Mouse (Mus musculus) urinary bladder, adult 2 months (tissue): ENCODE data around the gene Nudt11. TPM values are rescaled to one million over a fixed set of nuclear protein-coding genes. Genes with fewer than 3 reads are reported as not detected.
A peak's percentile ranks its signal among the peaks of the same experiment; 100 is the strongest.

ENCODE experiments used
- DNase-seq: peaks from one replicate; pipeline ENCODE4 v3.0.0; 2022; ENCODE audit warnings: low spot score
- polyA plus RNA-seq: library from polyadenylated mRNA; depleted of rRNA; stranded (reverse); fragments of >200 nt; gene quantifications from 2 replicates; pipeline ENCODE4 v1.2.3, GENCODE M21; 2012; rRNA removed

Gene Nudt11
- polyA plus RNA-seq = 2.6 and 3.1 TPM in 2 replicates

DNA sequence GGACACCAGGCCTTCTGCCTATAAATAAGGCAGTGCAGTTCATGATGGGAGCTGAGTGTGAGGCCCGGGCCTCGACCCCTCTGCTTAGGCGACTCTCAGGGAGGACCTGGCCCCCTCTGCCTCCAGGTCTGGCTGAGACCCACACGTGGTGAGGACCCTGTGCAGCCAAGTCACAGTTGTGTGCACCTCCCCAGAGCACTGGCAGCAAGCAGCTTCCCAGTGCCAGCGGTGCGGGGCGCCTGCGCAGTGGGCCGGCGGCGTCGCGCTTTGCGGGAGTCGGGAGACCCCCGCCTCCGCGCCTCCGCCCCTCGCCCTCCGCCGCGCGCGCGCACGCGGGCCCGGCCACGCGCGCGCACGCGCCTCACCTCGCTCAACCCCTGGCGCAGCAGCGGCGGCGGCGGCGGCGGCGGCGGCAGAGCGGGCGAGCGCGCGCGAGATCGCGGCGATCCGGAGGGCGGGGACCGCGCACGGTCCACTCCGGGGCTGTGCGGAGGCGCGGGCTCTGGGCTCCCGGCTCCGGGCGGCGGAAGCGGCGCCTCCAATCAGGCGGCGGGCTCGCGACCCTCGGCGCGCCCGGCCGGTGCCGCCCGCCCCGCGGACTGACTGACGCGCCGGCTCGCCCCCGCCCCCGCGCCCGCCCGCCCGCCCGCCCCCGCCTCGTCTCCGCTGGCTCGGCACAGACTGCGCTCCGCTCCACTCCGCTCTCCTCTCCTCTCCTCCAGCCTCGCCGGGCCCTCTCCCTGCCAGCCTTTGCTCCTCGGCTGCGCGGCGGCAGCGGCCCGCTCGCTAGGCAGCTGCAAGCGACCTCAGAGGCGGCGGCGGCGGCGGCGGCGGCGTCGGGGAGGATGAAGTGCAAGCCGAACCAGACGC lies at the start of gene Nudt11:
Gene Nudt11 (plus strand): TSS at position 388 of the 870 bp plus-strand sequence.
- peak; percentile 32 for DNase-seq

DNA sequence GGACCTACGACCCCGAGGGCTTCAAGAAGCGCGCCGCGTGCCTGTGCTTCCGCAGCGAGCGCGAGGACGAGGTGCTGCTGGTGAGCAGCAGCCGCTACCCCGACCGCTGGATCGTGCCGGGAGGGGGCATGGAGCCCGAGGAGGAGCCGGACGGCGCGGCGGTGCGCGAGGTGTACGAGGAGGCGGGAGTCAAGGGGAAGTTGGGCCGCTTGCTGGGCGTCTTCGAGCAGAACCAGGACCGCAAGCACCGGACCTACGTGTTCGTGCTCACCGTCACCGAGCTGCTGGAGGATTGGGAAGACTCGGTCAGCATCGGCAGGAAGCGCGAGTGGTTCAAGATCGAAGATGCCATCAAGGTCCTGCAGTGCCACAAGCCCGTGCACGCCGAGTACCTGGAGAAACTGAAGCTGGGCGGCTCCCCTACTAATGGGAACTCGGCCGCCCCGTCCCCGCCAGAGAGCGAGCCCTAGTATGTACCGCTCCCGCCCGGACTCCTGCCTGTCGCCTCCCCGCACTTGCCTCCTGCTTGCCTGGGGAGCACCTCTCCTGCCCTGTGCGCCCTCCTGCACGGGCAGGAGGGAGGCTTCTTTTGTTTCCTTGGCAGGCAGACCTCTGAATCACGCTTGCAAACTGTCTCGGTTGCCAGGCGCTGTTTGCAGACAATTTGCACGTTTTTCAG lies 822 bp downstream of the Nudt11 start:
- DNase-seq = peak; percentile 21

DNA sequence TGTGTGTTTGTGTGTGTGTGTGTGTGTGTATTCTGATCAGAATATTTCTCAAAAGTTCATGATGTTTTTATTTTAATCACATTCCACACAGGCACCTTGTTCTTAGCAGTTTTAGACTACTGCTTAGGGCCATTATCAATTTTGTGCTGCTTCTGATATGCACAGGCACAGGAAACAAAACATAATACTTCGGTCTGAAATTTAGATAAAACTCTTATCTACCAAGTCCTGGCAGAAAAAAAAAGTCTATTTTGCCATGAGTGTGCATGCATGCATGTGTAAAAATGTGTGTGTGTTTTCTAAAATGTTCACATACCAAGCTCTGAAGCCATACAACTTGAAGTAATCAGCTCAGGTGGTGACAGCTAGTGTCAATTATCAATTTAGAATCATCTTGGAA lies 14.3 kb downstream of the Nudt11 start:
- no peak for DNase-seq

DNA sequence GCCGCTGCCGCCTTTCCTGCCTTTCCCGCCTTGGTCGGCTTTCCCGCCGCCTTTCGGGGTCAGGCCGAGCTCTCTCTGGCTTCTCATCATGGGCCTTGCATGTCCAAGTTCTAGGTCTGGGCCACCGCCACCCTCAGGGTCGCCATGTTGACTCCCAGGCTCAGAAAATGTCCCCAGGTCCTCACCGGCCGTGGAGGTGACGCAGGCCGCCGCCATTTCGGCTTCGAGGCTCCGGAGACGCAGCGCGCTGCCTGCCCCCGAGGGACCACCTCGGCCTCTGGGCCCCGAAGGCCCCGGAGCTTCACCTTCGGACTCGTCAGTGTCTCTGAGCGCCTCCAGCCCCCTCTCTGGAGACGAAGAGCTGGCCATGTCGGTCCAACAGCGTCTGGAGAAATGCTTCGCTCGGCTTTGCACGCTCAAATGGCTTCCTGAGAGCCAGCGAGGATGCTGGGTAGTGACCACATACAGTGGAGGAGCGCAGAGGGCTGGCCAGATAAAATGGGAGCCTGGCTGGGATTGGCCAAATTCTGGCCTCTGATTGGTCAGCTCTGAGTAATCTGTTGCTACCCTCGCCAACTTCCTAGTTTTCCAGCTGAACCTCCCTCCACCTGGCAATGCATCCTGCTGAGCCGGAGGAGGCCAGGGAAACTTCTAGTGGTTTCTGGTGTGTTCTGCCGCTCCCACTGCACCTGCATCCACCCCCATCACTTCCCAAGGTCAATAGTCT lies 35.9 kb downstream of the Nudt11 start, which contains the start of gene AU022751:
Gene AU022751 (minus strand): TSS at position 466 of the 727 bp plus-strand sequence.
- no peak for DNase-seq

DNA sequence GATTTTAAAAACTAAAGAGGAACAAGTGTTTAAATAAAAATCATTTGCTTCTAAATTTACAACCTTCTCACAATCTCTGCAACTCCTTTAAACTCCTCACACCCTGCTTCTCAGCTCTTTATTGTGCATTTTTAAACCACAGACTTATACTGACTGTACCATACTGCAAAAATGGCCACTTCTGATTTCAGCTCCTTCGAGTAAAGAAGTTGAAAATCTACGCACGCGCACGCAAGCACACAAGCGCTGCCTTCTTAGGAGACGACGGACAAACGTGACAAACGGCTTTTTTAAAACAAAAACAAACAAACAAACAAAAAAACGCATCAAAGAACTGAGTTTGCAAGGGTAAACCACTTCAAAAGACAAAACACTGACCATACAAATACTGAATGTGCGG lies 44.3 kb downstream of the Nudt11 start:
- DNase-seq = no peak

DNA sequence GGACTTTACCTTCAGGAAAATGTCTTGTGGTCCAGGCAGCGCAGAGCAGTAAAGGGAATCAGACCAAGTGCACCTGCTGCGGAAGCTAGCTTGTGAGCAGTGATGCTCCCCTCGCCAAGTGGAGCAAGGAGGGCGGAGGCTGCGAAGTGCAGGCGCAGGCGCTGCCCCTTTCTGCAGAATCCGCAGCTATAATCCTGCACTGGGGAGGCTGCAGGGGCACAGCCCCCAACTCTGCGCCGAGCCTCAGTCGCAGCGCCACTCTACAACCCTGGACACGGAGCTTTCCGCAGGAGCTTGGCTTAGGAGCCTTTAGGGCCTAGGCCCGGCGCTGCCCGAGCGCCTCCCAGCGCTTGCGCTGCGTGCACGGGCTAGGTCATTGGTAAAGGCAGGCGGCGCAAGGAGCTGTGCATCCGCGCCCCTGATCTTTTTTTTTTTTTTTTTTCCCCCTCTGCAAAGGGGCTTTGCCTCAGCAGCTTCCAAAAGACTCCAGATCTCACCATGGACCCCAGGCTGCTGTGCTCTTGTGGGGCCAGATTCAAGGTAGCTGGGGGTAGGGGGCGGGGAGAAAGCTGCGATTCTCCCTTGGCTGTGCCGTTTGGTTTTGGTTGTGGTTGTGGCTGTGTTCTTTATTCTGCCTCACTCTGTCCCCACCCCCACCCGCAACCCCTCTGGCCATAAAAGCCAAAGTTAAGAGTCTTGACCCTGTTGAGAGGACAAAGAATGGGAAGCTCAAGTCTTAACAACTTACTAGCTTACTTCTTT lies 44.9 kb downstream of the Nudt11 start:
- DNase-seq = no peak

Other genes starting within 250 kb of the Nudt11 start
- not detected in 2 replicates for gene AU022751, start 36.0 kb downstream of the Nudt11 start, polyA plus RNA-seq
- gene Nudt10, start 125.6 kb downstream of the Nudt11 start, polyA plus RNA-seq = 2.1 and 2.3 TPM in 2 replicates